In the genomic region with DNA sequence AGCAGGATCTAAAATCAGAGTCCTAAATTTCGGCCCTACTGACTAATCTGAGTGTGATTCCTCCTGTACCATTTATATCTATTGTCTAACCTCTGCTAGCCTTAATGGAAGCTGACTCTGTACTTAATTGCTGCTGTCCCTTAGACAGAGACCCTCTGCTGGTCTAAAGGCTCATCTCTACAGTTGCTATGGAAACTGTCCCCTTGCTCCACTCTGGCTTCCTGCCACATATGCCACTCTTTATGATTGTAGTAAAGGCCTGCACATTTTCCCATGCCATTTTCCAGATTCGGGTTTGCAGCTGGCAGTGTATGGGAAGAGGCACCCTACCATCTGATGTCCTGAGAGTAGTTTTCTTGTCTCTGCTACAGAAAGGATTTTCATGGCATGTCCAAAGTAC, we compare ENCODE assay signal across 18 mouse cellular contexts. TPM values are rescaled to one million over a fixed set of nuclear protein-coding genes. Genes with fewer than 3 reads are reported as not detected.
DNase-seq lines count a peak whose midpoint lies in the region; ATAC-seq and TF ChIP-seq lines count a peak whose summit lies in the region.
"Had no signal": no experiment of that assay in that cellular context is flagged by ENCODE, and none has a peak within 500 bp of the region (broad histone marks: within the 10 kb centered on the region; RNA-seq: fewer than 3 reads in every experiment).

No protein-coding gene starts in this region.

- 38% methylated on average over 2 of the region's 2 CpGs for WGBS in forebrain, embryonic 15.5 days
- 21% methylated on average over 2 of the region's 2 CpGs for whole genome bisulfite sequencing in hindbrain, embryonic 16.5 days

- no peak overlapping the region for H3K9ac ChIP-seq in forebrain, embryonic 15.5 days (replicated peaks)
- no peak overlapping the region for H3K9ac ChIP-seq in hindbrain, embryonic 16.5 days (ENCODE audit: low read depth, low read length)
- H3K9ac ChIP-seq: limb, embryonic 13.5 days; liver, postnatal 0 days had no signal

- no peaks in the 10 kb centered on the region for H3K36me3 ChIP-seq in forebrain, embryonic 15.5 days
- H3K36me3 ChIP-seq in hindbrain, embryonic 16.5 days (ENCODE audit: control insufficient read depth, insufficient read depth, low read length) = no peaks in the 10 kb centered on the region
- H3K36me3 ChIP-seq: limb, embryonic 13.5 days had no signal

- no peak for ATAC-seq in forebrain, embryonic 15.5 days (replicated peaks)
- no peak for ATAC-seq in hindbrain, embryonic 16.5 days
- ATAC-seq: activated CD4-positive, CD25-positive, alpha-beta regulatory T cell, adult 4 months; liver, postnatal 0 days had no signal

- no peaks in the 10 kb centered on the region for H3K9me3 ChIP-seq in forebrain, embryonic 15.5 days
- H3K9me3 ChIP-seq in hindbrain, embryonic 16.5 days (ENCODE audit: control insufficient read depth, low read length) = no peaks in the 10 kb centered on the region
- H3K9me3 ChIP-seq: limb, embryonic 13.5 days had no signal

- H3K4me3 ChIP-seq in left cerebral cortex, adult 2 months = no peak overlapping the region
- no peak overlapping the region for H3K4me3 ChIP-seq in forebrain, embryonic 15.5 days
- H3K4me3 ChIP-seq in hindbrain, embryonic 16.5 days (ENCODE audit: low read length) = no peak overlapping the region
- H3K4me3 ChIP-seq: limb, embryonic 13.5 days had no signal

- H3K4me1 ChIP-seq in forebrain, embryonic 15.5 days = peaks cover 31% of the 10 kb centered on the region
- H3K4me1 ChIP-seq in hindbrain, embryonic 16.5 days (ENCODE audit: control insufficient read depth, insufficient read depth, low read depth, low read length) = peaks cover 23% of the 10 kb centered on the region

- no peak for DNase-seq in left cerebral cortex, adult 2 months (ENCODE audit: extremely low spot score in 1 of 2, low spot score in 2 of 2)
- DNase-seq in left cerebral cortex, adult 9 months (ENCODE audit: low spot score in 2 of 2) = no peak
- peak; percentile 35 for DNase-seq in retina, embryonic 14.5 days (ENCODE audit: low spot score)
- DNase-seq in frontal cortex, adult 2 months (ENCODE audit: extremely low spot score in 1 of 2, low spot score in 1 of 2) = no peak
- no peak for DNase-seq in thymus, postnatal 36 days
- DNase-seq: adrenal gland, postnatal 36 days; gastrocnemius, postnatal 14 days; heart, postnatal 4 days; kidney, adult 18-20 months; kidney, postnatal 36 days; layer of hippocampus, postnatal 36 days; liver, postnatal 0 days; lung, postnatal 4 days had no signal

- intact Hi-C loops in left cerebral cortex, adult 2 months (cut with DNase I) = loop anchor here (2.0 kb wide), 1 partner anchor 15 kb away; no protein-coding TSS in a partner anchor

- no peaks in the 10 kb centered on the region for H3K27me3 ChIP-seq in forebrain, embryonic 15.5 days
- no peaks in the 10 kb centered on the region for H3K27me3 ChIP-seq in hindbrain, embryonic 16.5 days (replicated peaks; ENCODE audit: control insufficient read depth, insufficient read depth, low read length)

- TF ChIP-seq CTCF in left cerebral cortex, adult 2 months (IDR thresholded peaks at IDR 0.05) = no peak

- H3K4me2 ChIP-seq in forebrain, embryonic 15.5 days (replicated peaks) = no peak overlapping the region
- peak overlapping the region; percentile 19; the same call in 1 of the 2 replicates for H3K4me2 ChIP-seq in hindbrain, embryonic 16.5 days (ENCODE audit: low read length)
- H3K4me2 ChIP-seq: heart, embryonic 11.5 days had no signal

- H3K27ac ChIP-seq in left cerebral cortex, adult 2 months = peak overlapping the region; percentile 97; the same call in 1 of the 2 replicates
- H3K27ac ChIP-seq in forebrain, embryonic 15.5 days (replicated peaks) = peak overlapping the region; percentile 65
- peak overlapping the region; percentile 94 for H3K27ac ChIP-seq in hindbrain, embryonic 16.5 days (ENCODE audit: low read depth, low read length)
- H3K27ac ChIP-seq: limb, embryonic 13.5 days had no signal

RNA-seq across cellular contexts. Expression of a gene that starts 1.6 kb away (rescaled TPM):
- 100 to 1,000 TPM; 610 to 673 TPM for total RNA-seq in left cerebral cortex, adult 2 months (2021)
- 9.4 and 13.9 TPM in 2 replicates for polyA plus RNA-seq in forebrain, embryonic 15.5 days (2015; fragmentation: Nextera tagmentation; extraction: Ambion mirVana)
- 29.6 and 46.5 TPM in 2 replicates for polyA plus RNA-seq in hindbrain, embryonic 16.5 days (2015; fragmentation: Nextera tagmentation; extraction: Ambion mirVana)
- polyA plus RNA-seq in frontal cortex, adult 2 months (2012; rRNA removed) = 212 and 218 TPM in 2 replicates

RNA-seq across cellular contexts. Expression of a gene that starts 16.6 kb away (rescaled TPM):
- total RNA-seq in left cerebral cortex, adult 2 months (2021) = 100 to 1,000 TPM; 148 to 170 TPM
- 186 and 197 TPM in 2 replicates for polyA plus RNA-seq in forebrain, embryonic 15.5 days (2015; fragmentation: Nextera tagmentation; extraction: Ambion mirVana)
- 134 and 146 TPM in 2 replicates for polyA plus RNA-seq in hindbrain, embryonic 16.5 days (2015; fragmentation: Nextera tagmentation; extraction: Ambion mirVana)
- polyA plus RNA-seq in frontal cortex, adult 2 months (2012; rRNA removed) = 77.5 and 90.7 TPM in 2 replicates
